Mouse (Mus musculus) thymus, postnatal 25 days (tissue): ENCODE measurements at regions not wholly inside any gene's neighbourhood (a gene's known extent, or its start where the extent isn't known, plus 50 kb on each side); places are given as distances from the start of the nearest gene placed in this dataset.

Source experiments
- DNase-seq: peaks from one replicate; pipeline ENCODE4 v3.0.0; 2022

- no peak for DNase-seq
Measured at GRCm38 (mm10) chr1:43247609-43248008, 50.8 kb upstream of the Fhl2 start.

GRCm38 (mm10) chr1:43250281-43250680, 53.5 kb upstream of the Fhl2 start:
- no peak for DNase-seq

DNA sequence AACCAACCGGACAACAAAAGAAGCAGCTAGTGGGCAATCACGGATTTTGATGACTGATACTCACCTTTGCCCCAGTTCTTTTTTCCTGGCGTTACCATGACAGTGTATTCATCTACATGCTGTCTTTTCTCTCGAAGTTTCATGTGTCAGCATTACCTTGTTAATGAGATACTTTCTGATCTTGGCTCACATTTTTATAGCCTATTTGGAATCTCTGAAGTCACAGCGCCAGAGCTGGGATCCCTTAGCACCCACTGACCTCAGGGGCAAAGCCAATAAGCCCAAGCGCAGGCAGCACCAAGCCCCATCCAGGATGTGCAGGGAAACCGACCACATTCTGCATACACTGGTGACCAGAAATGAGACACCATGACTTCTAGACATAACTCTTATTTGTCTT, 54.6 kb upstream of the Fhl2 start:
- no peak for DNase-seq

DNA sequence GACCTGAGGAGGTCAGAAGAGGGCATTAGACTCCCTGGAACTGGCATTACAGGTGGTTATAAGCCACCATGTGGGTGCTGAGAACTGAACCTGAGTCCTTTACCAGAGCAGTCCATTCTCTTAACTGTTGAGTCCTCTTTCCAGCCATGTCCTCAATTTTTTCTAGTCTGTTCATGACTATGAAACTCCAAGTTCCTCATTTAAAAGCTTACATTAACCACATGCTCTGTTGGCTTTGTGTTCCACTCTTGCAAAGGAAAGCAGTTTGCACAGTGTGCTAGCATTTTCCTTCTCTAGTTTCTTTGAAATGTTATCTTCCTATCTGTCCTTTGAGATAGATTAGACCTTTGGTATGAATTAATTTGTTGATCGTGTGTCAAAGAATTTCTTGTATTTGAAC, 57.3 kb upstream of the Fhl2 start:
- DNase-seq: no peak

- DNase-seq: no peak
Measured at GRCm38 (mm10) chr1:43256078-43256477, 59.3 kb upstream of the Fhl2 start.

DNA sequence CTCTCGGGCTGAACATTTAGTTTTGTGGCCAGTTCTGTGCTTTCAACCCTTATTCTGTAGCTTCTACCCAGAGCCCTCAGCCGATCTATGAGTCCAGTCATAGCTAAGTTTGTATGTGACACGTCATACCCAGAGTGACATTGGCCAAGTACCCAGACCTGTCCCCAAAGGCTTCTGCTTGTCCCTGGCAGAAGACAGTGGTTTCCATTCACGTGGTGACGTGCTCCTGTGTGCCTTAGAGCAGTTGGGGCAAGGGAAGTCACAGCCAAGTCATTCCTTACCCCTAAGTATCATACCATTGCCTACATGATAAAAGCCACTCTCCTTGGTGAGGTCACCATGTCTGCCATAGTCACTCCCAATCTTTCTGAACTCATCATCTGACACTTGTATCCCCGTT, 61.1 kb upstream of the Fhl2 start:
- no peak for DNase-seq

DNA sequence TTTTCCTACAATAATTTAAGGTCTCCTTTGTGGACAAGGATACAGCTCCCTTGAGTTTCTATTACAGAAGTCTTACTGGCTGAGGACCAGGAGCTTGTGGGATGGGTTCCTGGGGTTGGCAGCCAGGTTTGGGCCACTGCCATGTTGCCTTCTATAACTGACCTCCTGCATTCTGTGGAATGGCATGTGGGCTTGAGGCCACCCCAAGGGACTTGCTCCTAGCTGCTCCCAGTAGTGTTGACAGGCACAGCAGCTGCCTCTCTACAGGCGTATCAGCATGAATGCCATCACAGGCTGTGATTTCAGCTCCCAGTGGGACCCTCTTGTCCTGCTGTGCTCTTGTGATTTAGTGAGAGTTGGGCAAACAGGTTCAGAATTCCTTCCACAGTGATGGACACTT, 63.1 kb upstream of the Fhl2 start:
- DNase-seq: no peak

DNA sequence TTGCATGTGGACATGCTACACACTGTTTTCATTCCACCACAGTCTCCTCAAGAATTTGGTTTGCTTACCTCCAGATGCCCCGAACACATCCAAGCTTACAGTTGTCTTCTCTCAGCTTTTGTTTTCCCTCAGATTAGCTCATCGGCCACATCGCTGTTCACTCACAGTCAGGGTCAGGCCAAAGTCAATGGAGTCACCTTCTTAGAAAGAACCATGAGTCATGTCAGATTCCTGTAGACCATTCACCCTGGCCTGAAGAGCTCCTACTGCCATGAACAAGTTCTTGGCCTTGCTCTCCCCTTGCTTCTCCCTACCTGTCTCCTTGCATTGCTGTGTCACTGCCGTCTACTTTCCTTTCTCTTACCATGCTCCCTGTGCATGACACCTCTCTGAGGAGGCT, 63.7 kb upstream of the Fhl2 start:
- DNase-seq: no peak

DNA sequence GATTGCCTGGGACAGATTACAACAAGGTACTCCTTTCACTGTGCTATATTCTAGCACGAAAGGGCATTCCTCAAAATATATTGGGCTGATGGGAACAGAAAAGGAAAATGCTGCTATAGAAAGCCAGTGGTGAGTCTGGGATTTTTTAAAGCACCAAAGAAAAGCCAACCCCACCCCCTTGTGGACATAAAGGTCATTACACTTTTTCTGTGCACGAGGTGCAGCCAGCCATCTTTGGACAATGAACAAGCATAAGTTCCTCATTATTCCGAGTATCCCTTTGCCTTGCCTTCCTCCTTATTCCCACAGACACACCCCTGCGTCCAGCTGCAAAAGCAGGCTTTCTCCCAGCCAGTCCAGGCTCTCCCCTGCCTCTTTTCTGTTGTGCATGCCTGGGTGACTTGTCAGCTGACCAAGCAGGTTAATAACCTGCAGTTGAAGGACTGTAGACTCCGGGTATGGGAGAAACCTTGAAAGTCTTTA, 67.7 kb upstream of the Fhl2 start:
- DNase-seq: peak; percentile 63

DNA sequence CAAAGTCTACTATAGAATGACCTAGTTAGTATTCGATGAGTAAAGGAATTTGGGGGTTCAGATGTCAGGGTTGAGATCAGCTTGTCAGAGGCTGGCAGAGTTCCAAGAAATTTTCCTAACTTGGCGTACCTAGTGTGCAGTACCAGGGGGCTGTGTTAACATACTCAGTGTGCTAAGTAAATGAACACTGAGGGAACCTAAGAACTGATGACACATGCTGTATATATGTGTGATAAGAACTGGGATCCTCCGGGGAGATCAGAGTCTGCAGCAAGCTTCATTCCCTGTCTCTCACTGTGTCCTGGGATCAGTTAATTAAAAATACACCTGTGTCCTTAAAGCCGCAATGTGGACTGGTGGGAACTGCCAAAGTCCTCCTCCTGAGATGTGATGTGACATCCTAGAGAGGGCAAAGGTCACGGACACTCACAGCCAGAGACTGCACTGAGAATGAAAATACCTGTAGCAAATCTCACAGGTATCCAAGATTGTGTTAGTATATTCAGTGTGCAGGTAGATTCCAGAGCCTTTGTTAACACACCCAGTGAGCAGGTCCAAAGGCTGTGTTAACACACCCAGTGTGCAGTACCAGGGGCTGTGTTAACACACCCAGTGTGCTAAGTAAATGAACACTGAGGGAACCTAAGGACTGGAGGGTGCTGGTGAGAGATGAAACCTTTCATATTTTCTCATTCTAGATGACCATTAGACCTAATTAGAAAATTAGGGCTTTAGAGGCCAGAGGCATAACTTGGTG, 69.1 kb upstream of the Fhl2 start:
- DNase-seq: no peak

DNA sequence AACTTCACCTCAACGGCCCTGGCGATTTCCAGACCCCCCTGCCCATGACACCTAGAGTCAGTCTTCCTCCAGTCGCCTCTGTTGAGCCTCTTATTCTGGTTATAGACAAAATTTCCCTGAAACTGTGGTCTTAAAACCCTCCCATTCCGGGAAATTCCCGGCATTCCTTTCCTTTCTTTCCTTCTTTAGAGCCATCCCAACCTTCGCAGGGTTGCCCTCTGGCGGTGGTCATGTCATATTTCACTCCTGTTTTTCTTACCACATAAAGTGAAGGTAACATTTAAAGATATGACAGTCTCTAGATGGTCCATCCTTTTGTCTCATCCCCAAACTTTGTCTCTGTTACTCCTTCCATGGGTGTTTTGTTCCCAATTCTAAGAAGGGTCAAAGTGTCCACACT, 72.9 kb upstream of the Fhl2 start:
- no peak for DNase-seq

- DNase-seq: no peak
Measured at GRCm38 (mm10) chr1:43273236-43273868, 76.6 kb upstream of the Fhl2 start.

GRCm38 (mm10) chr1:43291736-43292135, 95.0 kb upstream of the Fhl2 start:
- DNase-seq: no peak

- no peak for DNase-seq
Measured at GRCm38 (mm10) chr1:43292561-43292960, 95.8 kb upstream of the Fhl2 start.

DNA sequence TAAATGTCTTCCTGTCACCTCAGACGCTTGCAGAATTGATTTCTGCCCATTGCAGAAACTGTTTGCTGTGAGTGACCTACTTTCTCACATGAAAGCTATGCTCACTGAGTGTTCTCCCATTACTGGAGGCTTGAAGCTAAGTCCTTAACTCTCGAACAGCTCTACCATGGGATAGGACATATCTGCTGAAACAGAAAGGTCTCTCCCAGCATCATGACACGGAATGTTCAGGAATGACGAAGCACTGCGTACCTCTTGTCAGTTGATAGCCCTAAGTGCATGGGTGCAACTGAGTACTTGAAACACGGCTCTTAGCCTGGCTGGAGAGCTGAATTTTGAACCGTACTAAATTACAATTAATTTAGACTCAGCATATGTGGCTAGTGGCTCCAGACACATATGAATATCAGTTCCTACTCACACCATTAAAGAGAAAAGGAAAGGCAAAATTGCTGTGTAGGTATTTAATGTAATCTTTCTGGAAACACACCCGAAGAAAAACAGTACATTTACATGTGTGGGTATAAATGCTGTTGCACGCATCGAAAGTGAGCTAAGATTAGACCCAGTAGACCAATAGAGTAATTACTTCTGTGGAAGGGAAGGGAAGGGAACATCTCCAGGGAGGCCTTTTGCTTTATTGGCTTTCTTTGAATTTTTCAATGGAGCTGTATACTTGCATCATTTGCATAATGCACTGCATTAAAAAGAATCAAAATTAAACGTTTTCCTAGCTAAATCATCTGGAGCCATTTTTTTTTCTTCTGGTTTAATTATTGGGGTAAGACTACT, 97.6 kb upstream of the Fhl2 start:
- DNase-seq: no peak

DNA sequence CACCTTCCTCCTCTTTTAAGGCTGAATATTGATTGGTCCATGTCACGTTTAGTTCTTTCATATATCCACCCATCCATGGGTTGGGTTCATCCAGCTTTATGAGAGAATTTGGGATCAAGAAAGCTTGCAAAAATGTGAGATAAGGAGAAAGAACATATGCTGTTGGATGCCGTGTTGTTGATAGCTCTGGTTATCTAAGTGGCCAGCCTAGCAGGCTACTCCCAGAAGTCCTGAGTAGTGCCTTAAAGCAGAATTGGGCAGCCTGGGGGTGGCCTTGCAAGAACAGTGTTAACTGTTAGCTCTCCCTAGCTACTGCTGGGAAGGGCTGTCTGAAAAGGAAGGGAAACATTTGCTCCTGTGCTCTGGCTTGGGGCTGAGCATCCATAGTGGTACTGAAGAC, 100.8 kb upstream of the Fhl2 start:
- DNase-seq: no peak

DNA sequence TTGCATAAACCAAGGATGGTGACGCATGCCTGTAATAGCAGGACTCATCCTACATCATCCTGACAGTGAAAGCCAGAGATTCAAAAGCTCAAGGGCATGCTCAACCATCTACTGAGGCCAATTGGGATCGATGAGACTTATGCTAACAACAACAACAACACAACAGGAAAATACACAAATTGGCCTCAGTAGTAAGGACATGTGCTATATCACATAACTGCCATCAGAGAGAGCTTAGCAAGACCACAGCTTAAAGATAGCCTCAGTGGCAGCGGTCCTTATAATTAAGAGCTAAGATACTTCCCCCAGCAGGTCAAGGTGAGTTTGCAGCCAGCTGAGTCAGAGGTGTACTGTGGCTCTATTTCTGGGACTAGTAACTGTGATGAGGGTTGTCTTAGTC, 102.0 kb upstream of the Fhl2 start:
- DNase-seq: no peak

DNA sequence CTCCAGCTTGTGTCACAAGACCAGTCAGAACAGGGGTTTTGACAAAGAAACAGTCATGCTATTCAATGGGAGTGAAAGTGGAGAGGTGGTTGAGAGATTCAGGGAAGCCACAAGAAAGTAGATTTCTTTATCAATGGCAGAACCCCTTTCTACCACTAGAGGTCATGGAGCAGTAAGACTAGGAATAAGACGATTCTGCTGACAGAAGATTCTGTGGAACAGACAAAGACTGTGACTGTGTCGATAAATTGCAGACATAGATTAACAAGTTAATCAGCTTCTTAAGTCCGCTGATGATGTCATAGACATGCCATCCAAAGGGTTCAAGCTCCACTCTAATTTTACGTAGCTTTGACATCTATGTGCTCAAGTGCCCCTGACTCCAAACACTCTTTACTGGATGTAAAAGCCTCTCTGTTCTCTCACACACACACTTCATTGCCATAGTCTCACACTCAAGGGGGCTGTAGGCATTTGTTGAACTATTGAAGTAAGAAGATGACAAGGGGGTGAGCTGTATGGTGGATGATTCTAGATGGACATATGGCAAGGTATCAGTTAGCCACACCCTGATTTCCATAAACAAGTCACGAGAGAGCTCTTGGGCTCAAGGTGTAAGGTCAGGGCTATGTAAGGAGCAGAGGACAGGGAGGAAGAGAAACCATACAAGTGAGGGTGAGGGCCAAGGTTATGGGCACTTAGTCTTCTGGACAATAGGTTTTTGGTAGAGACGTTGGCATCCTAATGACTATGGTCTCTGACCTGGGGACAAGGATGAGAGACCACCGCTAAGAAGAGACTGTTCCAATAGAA, 102.9 kb upstream of the Fhl2 start:
- no peak for DNase-seq

DNA sequence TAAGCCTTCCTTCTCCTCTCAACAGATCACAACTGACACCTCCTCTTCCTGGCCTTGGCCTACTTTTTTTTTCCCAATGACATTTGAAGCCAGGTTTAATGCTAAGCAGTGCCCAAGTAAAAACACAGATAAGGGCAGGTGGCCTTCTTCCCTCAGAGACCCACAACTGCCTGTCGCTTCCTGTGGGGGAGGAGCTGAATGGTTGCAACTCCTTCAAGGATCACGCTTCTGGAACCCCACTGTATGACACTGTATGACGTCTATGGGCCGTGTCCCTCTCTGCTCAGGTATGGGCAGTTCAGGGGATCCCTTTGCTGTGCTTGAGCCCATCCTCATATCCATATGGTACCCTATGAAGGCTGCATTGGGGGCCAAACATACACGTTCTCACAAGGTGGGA, 103.9 kb upstream of the Fhl2 start:
- DNase-seq: no peak

DNA sequence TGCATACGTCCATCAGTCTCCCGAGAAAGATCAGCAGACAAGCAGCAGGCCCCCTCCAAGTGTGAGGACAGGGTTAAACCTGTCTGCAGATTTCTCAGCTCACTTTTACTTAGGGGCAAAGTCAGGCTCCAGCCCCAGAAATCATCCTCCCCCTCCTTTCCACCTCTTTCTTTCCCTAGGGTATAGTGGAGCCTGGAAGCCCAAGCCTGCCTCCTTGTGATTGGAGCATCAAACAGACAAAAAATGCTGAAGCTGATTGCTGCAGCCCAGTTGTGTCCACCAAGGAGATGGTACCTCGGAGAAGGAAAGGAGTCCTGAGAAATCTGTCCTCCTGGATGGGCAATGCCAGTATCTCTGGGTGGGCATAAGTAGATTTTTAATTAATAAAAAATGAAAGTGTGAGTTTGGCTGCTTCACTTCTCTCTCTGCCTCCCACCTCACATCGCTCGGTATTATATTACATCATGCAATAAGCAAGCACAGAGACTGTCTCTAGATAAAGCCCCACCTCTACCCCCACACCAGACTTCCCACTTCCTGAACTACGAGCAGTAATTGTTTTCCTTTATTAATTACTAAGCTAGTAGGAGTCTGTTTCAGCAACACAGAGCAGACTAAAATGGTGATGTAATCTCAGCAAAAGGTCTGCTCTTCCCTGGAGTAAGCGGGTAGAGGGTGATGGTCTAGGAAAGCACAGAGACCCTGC, 105.2 kb upstream of the Fhl2 start:
- DNase-seq: no peak

DNA sequence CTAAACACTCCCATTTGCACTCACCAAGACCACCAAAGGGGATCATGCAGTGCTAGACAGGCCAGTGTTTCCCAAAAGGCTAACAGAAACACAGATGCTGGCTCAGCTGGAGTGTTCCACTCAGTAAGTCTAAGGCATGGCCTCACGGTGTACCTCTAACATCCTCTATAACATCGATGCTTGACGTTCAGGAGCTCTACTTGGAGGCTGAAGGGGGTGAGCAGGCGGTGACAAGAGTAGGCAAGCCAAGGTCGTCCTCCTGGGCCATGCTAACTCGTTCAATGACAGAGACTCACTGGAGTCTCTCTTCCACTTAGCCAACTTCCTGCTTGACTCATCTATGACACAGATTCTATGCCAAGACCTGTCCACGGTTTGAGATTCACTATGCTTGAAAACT, 105.9 kb upstream of the Fhl2 start:
- DNase-seq: no peak
